Mouse (Mus musculus): Measurements from ENCODE around the gene Olfr129. TPM values are rescaled to one million over a fixed set of nuclear protein-coding genes. Genes with fewer than 3 reads are reported as not detected.

Gene Olfr129
- total RNA-seq (2021), result not detected

GRCm38 (mm10) chr17:38059979-38060378 lies at the start of gene Olfr129:
TSS of gene Olfr129 (minus strand) at chr17:38060079.
- no peak for DNase-seq (ENCODE audit: extremely low spot score in 1 of 2, low spot score in 1 of 2)

DNA sequence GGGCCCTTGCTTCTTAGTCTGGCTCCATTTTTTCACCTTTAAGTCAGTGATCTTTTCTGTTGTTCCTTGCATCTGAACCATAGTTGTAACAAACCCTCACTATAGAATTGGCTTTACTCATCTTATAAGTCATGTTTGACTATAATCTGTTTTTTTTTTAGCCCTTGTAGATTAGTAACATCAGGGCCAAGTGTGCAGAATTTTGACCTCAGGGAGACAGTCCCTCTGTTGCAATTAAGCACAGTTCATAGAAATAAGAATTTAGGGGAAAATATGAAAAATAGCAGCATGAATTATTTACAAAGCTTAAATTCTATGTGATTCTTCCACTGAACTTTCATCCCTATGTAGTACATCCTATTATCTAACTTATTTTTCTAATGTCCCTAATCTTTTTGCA lies 28.7 kb upstream of the Olfr129 start, which contains the start of gene Olfr131:
Gene Olfr131, minus strand, starts transcription at position 101 of the 400 bp plus-strand sequence.
- no peak for DNase-seq (ENCODE audit: extremely low spot score in 1 of 2, low spot score in 1 of 2)

DNA sequence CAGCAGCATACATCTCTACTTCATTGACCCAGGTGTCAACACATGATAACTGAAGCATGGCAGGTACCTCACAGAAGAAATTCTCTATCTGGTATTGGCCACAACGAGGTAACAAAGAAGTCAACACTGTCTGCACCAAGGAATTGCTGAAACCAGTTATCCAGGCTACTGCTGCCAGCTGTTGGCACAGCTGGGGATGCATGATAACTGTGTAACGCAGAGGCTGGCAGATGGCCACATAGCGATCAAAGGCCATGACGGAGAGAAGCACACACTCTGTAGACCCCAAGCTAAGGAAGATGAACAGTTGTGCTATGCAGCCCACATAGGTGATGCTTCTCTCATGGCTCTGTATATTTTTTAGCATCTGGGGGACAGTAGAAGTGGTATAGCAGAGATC lies 22.5 kb upstream of the Olfr129 start:
- DNase-seq (ENCODE audit: extremely low spot score in 1 of 2, low spot score in 1 of 2), result no peak

- no peak for DNase-seq (ENCODE audit: extremely low spot score in 1 of 2, low spot score in 1 of 2)
Measured at GRCm38 (mm10) chr17:38063621-38064020, 3.7 kb upstream of the Olfr129 start, which contains the start of gene Olfr130. TSS of gene Olfr130 (plus strand) at chr17:38063921.

GRCm38 (mm10) chr17:38026297-38026696 lies 33.6 kb downstream of the Olfr129 start:
- no peak for DNase-seq (ENCODE audit: extremely low spot score in 1 of 2, low spot score in 1 of 2)

DNA sequence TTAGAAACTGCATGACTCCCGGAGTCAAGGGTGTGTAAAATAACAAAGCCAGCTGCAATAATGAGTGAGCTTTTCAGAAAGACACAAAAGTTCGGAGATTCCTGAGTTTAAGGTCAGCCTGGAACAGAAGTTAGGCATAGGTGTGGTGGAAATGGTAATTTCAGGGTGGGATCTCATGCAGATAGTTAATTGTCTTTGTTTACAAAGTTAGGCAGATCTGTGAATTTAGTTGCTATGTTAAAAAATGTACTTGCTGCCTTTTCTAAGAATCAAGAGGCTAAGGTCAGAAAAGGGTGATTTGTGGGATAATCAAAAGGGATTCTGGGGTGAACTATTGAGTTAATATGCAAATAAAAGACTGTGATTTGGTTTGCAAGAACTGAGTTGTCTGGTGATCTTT lies 43.5 kb downstream of the Olfr129 start:
- DNase-seq (ENCODE audit: extremely low spot score in 1 of 2, low spot score in 1 of 2), result no peak

- DNase-seq (ENCODE audit: extremely low spot score in 1 of 2, low spot score in 1 of 2), result no peak
Measured at GRCm38 (mm10) chr17:38004996-38005395, 54.9 kb downstream of the Olfr129 start.

Other genes with a start within 250 kb of the Olfr129 start
- gene Olfr125, start 227.1 kb downstream of the Olfr129 start, total RNA-seq (2021), result not detected
- not detected for gene Olfr126, start 212.6 kb downstream of the Olfr129 start, total RNA-seq (2021)
- gene Olfr127, start 159.6 kb downstream of the Olfr129 start, total RNA-seq (2021), result not detected
- gene Olfr128, start 139.5 kb downstream of the Olfr129 start, total RNA-seq (2021), result not detected
- not detected for gene Olfr761, start 107.0 kb downstream of the Olfr129 start, total RNA-seq (2021)
- not detected for gene Olfr130, start 3.8 kb upstream of the Olfr129 start, total RNA-seq (2021)
- gene Olfr131, start 28.6 kb upstream of the Olfr129 start, total RNA-seq (2021), result not detected
- gene Olfr132, start 74.4 kb upstream of the Olfr129 start, total RNA-seq (2021), result not detected
- not detected for gene Olfr133, start 85.2 kb upstream of the Olfr129 start, total RNA-seq (2021)
- gene Olfr134, start 111.3 kb upstream of the Olfr129 start, total RNA-seq (2021), result not detected
- not detected for gene Olfr135, start 144.3 kb upstream of the Olfr129 start, total RNA-seq (2021)
- gene Olfr138, start 201.0 kb upstream of the Olfr129 start, total RNA-seq (2021), result not detected
- not detected for gene Olfr137, start 247.5 kb upstream of the Olfr129 start, total RNA-seq (2021)

Data from layer of hippocampus, postnatal 25 days (tissue).